Mouse (Mus musculus) limb, embryonic 14.5 days (tissue): Measurements from ENCODE around the gene Usp43. TPM values are rescaled to one million over a fixed set of nuclear protein-coding genes. Genes with fewer than 3 reads are reported as not detected.

Experiments
- ATAC-seq: fragments of 200-750 bp; cut with Nextera tagmentation; 2 replicates; pipeline ENCODE4 v1.8.0; 2017; ENCODE audit warnings: low read depth, moderate number of reproducible peaks, moderate TSS enrichment; ENCODE audit not compliant: low FRiP score
- DNase-seq: peaks from one replicate; pipeline ENCODE4 v3.0.0-alpha.2; 2015; ENCODE audit warnings: low spot score
- H3K27ac ChIP-seq: fragments of 300-500 bp; sonication (generic); replicated peaks from 2 replicates; pipeline ENCODE4 v1.5.1; 2014; ENCODE audit warnings: low read depth, mild to moderate bottlenecking, low read length, moderate library complexity, mixed read lengths
- H3K27me3 ChIP-seq: fragments of 300-500 bp; sonication (generic); 2 replicates; pipeline ENCODE4 v1.6.1; 2014; ENCODE audit warnings: low read length, mixed read lengths; ENCODE audit not compliant: control insufficient read depth, insufficient read depth
- H3K36me3 ChIP-seq: fragments of 300-500 bp; sonication (generic); 2 replicates; pipeline ENCODE4 v1.6.1; 2014; ENCODE audit warnings: mild to moderate bottlenecking, low read length, moderate library complexity, mixed read lengths; ENCODE audit not compliant: control insufficient read depth, insufficient read depth
- H3K4me1 ChIP-seq: fragments of 300-500 bp; sonication (generic); 2 replicates; pipeline ENCODE4 v1.6.1; 2014; ENCODE audit warnings: antibody characterized with exemption, low read length, mixed read lengths; ENCODE audit not compliant: control insufficient read depth, insufficient read depth
- H3K4me2 ChIP-seq: fragments of 300-500 bp; sonication (generic); replicated peaks from 2 replicates; pipeline ENCODE4 v1.6.1; 2014; ENCODE audit warnings: low read depth, mild to moderate bottlenecking, low read length, moderate library complexity; ENCODE audit not compliant: severe bottlenecking
- H3K4me3 ChIP-seq: fragments of 300-500 bp; sonication (generic); replicated peaks from 2 replicates; pipeline ENCODE4 v1.5.1; 2014; ENCODE audit warnings: low read length
- H3K9ac ChIP-seq: fragments of 300-500 bp; sonication (generic); 2 replicates; pipeline ENCODE4 v1.6.1; 2014; ENCODE audit warnings: mild to moderate bottlenecking, low read depth, low read length, moderate library complexity; ENCODE audit not compliant: severe bottlenecking
- H3K9me3 ChIP-seq: fragments of 300-500 bp; sonication (generic); 2 replicates; pipeline ENCODE4 v1.6.1; 2016; ENCODE audit warnings: low read length; ENCODE audit not compliant: control insufficient read depth
- POLR2A ChIP-seq: fragments of 200-500 bp; IDR thresholded peaks from 2 replicates; pipeline ENCODE4 v1.8.0; 2012; ENCODE audit warnings: inconsistent platforms, mild to moderate bottlenecking, moderate library complexity, borderline replicate concordance; ENCODE audit not compliant: insufficient read depth, insufficient read length; ENCODE audit errors: extremely low read depth
- WGBS: fragments of 180-500 bp; shearing (Covaris S2); extraction: QIAGEN DNeasy Blood & Tissue Kit; methylation state at CpG from one replicate; pipeline ENCODE4 v1.1.7; 2014; 5-methylcytosine and 5-hydroxymethylcytosine counted together
- polyA plus RNA-seq, 2 experiments: library from polyadenylated mRNA; depleted of rRNA in 1 of 2; stranded (reverse) in 1 of 2; unstranded in 1 of 2; fragments of >200 nt; fragmentation: Nextera tagmentation in 1 of 2; extraction: Ambion mirVana in 1 of 2; gene quantifications; 2 replicates each; pipeline versions ENCODE4 v1.2.1 to v1.2.3; 2012 to 2014

Usp43 gene
- polyA plus RNA-seq, 2 experiments = 1.8 to 1.9 TPM

GRCm38 (mm10) chr11:67851770-67852169 is 70.2 kb downstream of the Usp43 start:
- ATAC-seq = no peak
- H3K9me3 ChIP-seq = no peaks in the 10 kb centered on the region
- WGBS = 49% methylated on average over 5 of the region's 5 CpGs
- H3K27me3 ChIP-seq = no peaks in the 10 kb centered on the region
- H3K4me2 ChIP-seq = no peak overlapping the region
- no peaks in the 10 kb centered on the region for H3K36me3 ChIP-seq
- H3K4me3 ChIP-seq = no peak overlapping the region
- no peak overlapping the region for H3K9ac ChIP-seq
- no peak for TF ChIP-seq POLR2A
- no peak overlapping the region for H3K27ac ChIP-seq
- H3K4me1 ChIP-seq = peaks cover 5% of the 10 kb centered on the region
- DNase-seq = no peak

- Histone ChIP-seq H3K36me3 (no peaks in the 10 kb centered on the region), H3K27ac (no peak overlapping the region), H3K27me3 (no peaks in the 10 kb centered on the region), H3K4me2 (no peak overlapping the region), H3K4me3 (no peak overlapping the region), H3K4me1 (no peaks in the 10 kb centered on the region), H3K9me3 (no peaks in the 10 kb centered on the region), H3K9ac (no peak overlapping the region)
- DNase-seq (no peak), ATAC-seq (no peak)
- no peak for TF ChIP-seq POLR2A
- 85% methylated on average over 4 of the region's 4 CpGs for WGBS
Measured at GRCm38 (mm10) chr11:67845193-67845592, 76.8 kb downstream of the Usp43 start.

GRCm38 (mm10) chr11:67839810-67840209 is 82.1 kb downstream of the Usp43 start:
- no peak for ATAC-seq
- 78% methylated on average over 1 of the region's 1 CpGs for WGBS
- H3K9me3 ChIP-seq = no peaks in the 10 kb centered on the region

GRCm38 (mm10) chr11:67835408-67836078 is 86.4 kb downstream of the Usp43 start:
- no peak for DNase-seq
- H3K4me1 ChIP-seq = no peaks in the 10 kb centered on the region
- H3K4me2 ChIP-seq = no peak overlapping the region
- no peaks in the 10 kb centered on the region for H3K9me3 ChIP-seq
- H3K4me3 ChIP-seq = no peak overlapping the region
- TF ChIP-seq POLR2A = no peak
- 89% methylated on average over 10 of the region's 10 CpGs for WGBS
- H3K27ac ChIP-seq = no peak overlapping the region
- H3K9ac ChIP-seq = no peak overlapping the region
- H3K27me3 ChIP-seq = no peaks in the 10 kb centered on the region
- H3K36me3 ChIP-seq = no peaks in the 10 kb centered on the region
- ATAC-seq = no peak

More at GRCm38 (mm10) chr11:67839810-67840209, 82.1 kb downstream of the Usp43 start:
- no peak overlapping the region for H3K9ac ChIP-seq
- no peak overlapping the region for H3K27ac ChIP-seq
- no peaks in the 10 kb centered on the region for H3K36me3 ChIP-seq
- H3K4me2 ChIP-seq = no peak overlapping the region
- no peak for DNase-seq
- TF ChIP-seq POLR2A = no peak
- no peaks in the 10 kb centered on the region for H3K4me1 ChIP-seq
- no peaks in the 10 kb centered on the region for H3K27me3 ChIP-seq
- H3K4me3 ChIP-seq = no peak overlapping the region

GRCm38 (mm10) chr11:67831820-67832219 is 90.1 kb downstream of the Usp43 start:
- Histone ChIP-seq H3K27me3 (no peaks in the 10 kb centered on the region), H3K27ac (no peak overlapping the region), H3K4me2 (no peak overlapping the region), H3K36me3 (no peaks in the 10 kb centered on the region), H3K9me3 (no peaks in the 10 kb centered on the region), H3K4me3 (no peak overlapping the region), H3K4me1 (peaks cover 4% of the 10 kb centered on the region; the same call in 1 of the 2 replicates), H3K9ac (no peak overlapping the region)
- no peak for TF ChIP-seq POLR2A
- WGBS = 75% methylated on average over 5 of the region's 5 CpGs
- ATAC-seq (no peak), DNase-seq (no peak)
